Mouse (Mus musculus): Measurements from ENCODE around the gene Nol6. TPM values are rescaled to one million over a fixed set of nuclear protein-coding genes. Genes with fewer than 3 reads are reported as not detected.
"Not testable (repeated sequence)": the region's sequence is repeated elsewhere in the genome, so short reads cannot be mapped to it uniquely, and the experiment has no call there.

The Nol6 gene
- polyA plus RNA-seq, 1 experiment from 2014 or later, result 31.0 TPM

DNA sequence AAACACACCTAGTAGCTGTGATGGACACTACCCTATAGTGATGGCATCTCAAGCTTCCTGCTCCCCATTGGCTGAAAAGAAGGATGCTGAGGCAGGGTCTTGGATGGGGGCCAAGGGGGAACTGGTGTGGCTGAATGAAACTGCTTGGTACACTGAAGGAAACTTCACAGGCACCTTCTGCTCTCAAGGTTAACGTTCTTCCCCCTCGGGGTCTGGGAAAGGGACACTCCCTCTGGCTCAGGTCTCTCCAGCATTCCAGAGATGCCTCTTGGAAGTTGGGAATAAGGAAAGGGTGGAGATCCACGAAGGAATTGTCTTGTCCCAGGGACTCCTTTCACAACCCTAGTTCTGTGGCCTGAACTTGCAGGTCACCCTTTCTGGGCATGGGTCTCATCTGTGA lies 32.9 kb downstream of the Nol6 start:
- ATAC-seq (ENCODE audit: low FRiP score), result no peak
- no peak overlapping the region for H3K27ac ChIP-seq
- H3K27me3 ChIP-seq, result peaks cover 7% of the 10 kb centered on the region; the same call in 1 of the 2 replicates
- H3K9ac ChIP-seq, result no peak overlapping the region
- H3K9me3 ChIP-seq, result no peaks in the 10 kb centered on the region
- no peak overlapping the region for H3K4me3 ChIP-seq
- H3K36me3 ChIP-seq, result no peaks in the 10 kb centered on the region
- no peaks in the 10 kb centered on the region for H3K4me1 ChIP-seq (replicated peaks)
- WGBS, result 69% methylated on average over 3 of the region's 3 CpGs
- no peak overlapping the region for H3K4me2 ChIP-seq

DNA sequence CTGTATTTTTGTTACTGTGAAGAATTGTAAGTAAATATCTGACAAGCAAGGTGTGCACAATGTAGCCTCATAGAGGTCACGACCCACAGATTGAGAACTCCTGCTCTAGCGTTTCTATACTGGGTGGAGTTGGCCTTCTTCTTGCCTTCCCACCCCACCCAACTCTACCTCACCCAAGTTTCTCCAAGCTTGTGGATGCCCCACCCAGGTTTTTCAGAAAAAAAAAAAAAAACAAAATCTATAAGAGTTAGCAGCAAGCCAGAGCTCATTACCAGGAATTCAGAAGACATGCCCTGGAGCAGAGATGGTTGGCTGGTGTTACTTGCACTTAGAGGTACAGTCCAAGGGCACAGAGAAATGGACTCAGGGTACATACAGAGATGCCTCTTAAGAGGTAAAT lies 34.5 kb downstream of the Nol6 start:
- WGBS, result 85% methylated on average over 2 of the region's 2 CpGs
- no peak overlapping the region for H3K4me3 ChIP-seq
- H3K4me1 ChIP-seq (replicated peaks), result no peaks in the 10 kb centered on the region
- no peak overlapping the region for H3K27ac ChIP-seq
- H3K27me3 ChIP-seq, result no peaks in the 10 kb centered on the region
- no peaks in the 10 kb centered on the region for H3K9me3 ChIP-seq
- H3K36me3 ChIP-seq, result no peaks in the 10 kb centered on the region
- ATAC-seq (ENCODE audit: low FRiP score), result no peak
- H3K9ac ChIP-seq, result no peak overlapping the region
- no peak overlapping the region for H3K4me2 ChIP-seq

DNA sequence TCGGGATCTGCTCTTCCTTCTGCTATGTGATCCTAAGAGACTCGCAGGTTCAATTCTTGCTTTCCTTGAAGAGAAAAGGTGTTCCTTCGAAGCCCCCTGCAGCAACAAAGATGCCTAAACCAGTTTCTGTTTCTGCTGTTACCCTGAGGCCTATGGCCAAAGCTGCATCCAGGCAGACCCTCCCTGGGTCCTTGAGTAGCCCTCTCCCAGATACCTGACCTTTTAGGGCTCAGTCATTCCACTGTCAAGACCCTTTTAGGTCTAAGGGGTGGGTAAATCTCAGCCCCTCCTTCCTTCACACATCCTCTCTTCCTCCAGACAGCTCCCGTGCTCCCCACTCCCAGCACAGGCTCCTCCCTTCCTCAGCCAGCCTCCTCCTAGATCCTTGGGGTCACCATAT lies 35.1 kb downstream of the Nol6 start:
- Histone ChIP-seq H3K9ac (no peak overlapping the region), H3K27me3 (no peaks in the 10 kb centered on the region), H3K4me1 (replicated peaks) (no peaks in the 10 kb centered on the region), H3K4me2 (no peak overlapping the region), H3K9me3 (no peaks in the 10 kb centered on the region), H3K4me3 (no peak overlapping the region), H3K27ac (no peak overlapping the region), H3K36me3 (no peaks in the 10 kb centered on the region)
- WGBS, result 84% methylated on average over 4 of the region's 4 CpGs
- ATAC-seq (ENCODE audit: low FRiP score), result no peak

DNA sequence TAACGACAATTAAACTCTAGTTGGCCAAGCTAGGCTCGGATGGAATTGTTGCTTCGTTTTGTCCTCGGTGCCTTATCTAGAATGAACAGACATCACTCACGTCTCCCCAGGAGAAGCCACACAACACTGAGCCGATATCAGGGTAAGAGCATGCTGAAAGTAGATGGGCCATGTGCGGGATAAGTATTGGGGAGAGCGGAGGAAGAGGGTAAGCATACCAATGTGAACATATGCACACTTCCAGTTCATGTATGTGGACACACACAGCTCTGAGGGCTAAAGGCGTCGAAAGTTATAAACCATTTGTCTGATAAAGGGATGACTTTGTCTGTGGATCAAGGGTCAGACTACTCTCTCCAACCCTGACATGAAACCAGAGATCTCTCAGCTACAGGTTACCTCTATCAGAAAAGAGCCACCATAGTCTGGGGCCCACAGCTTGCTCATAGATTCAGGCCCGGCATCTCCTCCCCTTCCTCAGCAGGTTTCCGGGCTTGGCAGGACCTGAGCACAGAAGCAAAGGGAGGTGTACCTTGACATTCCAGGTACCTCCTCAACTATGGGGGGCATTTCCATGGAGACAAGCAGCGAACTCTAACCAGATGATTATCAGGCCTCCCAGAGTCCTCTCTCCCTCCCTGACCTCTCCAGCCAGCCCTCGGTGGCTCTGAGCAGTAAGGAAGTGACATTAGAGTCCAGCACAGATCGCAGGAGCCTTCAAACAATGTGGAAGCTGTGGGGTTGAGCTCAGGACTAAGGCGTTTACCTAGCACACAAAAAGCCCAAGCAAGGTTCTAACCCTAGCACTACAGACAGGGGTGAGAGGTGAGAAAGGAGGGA lies 36.6 kb downstream of the Nol6 start:
- ATAC-seq (ENCODE audit: low FRiP score), result no peak
- Histone ChIP-seq H3K4me2 (no peak overlapping the region), H3K27me3 (no peaks in the 10 kb centered on the region), H3K9ac (no peak overlapping the region), H3K4me1 (replicated peaks) (no peaks in the 10 kb centered on the region), H3K4me3 (no peak overlapping the region), H3K9me3 (no peaks in the 10 kb centered on the region), H3K36me3 (no peaks in the 10 kb centered on the region), H3K27ac (no peak overlapping the region)
- WGBS, result 87% methylated on average over 16 of the region's 16 CpGs

DNA sequence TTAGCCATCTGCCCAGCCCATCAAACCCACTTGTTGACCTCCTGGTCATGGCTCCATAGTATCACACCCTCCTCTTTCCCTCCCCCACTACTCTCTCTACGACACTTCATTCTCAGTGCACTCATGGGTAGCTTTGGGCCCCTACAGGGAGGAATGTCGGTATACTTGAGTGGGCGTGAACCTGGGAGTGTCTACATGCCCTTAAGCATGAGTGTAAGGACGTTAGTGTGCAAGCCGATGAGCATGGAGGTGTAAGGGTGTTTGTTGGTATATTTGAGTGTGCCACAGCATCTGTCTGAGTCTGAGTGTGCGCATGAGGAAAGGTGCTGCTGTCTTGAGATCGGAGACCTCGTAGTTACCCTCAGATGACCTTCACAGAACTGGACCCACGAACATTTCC lies 37.3 kb downstream of the Nol6 start:
- WGBS, result 79% methylated on average over 9 of the region's 9 CpGs
- H3K27me3 ChIP-seq, result no peaks in the 10 kb centered on the region
- no peak overlapping the region for H3K4me2 ChIP-seq
- ATAC-seq (ENCODE audit: low FRiP score), result no peak
- no peak overlapping the region for H3K27ac ChIP-seq
- H3K9me3 ChIP-seq, result no peaks in the 10 kb centered on the region
- no peak overlapping the region for H3K4me3 ChIP-seq
- H3K36me3 ChIP-seq, result no peaks in the 10 kb centered on the region
- no peaks in the 10 kb centered on the region for H3K4me1 ChIP-seq (replicated peaks)
- no peak overlapping the region for H3K9ac ChIP-seq

DNA sequence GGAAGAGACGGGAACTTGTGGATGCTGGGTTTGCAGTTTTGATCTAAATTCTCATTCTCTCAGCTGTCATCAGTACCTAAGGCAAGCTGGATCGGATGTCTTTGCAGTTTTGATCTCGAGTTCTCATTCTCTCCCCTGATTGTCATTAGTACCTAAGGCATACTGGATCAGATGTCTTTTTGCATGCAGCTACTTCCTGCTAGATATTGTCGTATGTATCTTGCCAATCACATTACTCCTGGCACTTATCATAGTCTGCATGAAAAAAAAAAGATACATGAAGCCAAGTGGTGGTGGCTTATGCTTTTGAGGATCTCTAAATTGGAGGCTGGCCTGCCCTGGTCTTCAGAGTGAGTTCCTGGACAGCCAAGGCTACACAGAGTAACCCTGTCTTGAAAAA lies 39.4 kb downstream of the Nol6 start:
- no peaks in the 10 kb centered on the region for H3K4me1 ChIP-seq (replicated peaks)
- no peaks in the 10 kb centered on the region for H3K36me3 ChIP-seq
- no peak overlapping the region for H3K27ac ChIP-seq
- 85% methylated on average over 4 of the region's 4 CpGs for WGBS
- no peak overlapping the region for H3K9ac ChIP-seq
- H3K27me3 ChIP-seq, result no peaks in the 10 kb centered on the region
- no peak overlapping the region for H3K4me3 ChIP-seq
- no peak for ATAC-seq (ENCODE audit: low FRiP score)
- H3K4me2 ChIP-seq, result no peak overlapping the region
- H3K9me3 ChIP-seq, result no peaks in the 10 kb centered on the region

DNA sequence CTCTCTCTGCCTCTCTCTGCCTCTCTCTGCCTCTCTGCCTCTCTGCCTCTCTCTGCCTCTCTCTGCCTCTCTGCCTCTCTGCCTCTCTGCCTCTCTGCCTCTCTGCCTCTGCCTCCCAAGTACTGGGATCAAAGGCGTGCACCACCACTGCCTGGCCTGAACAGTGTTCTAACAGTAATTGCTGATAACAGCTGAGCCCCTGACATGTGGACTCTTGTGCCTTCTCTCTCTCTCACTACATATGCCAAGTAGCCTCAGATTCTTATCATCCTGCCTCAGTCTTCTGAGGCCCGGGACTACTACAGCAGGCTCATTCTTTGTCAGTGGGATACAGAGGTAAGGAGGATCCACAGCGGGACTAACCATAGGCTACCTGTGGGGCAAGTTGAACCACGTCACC lies 41.5 kb downstream of the Nol6 start:
- H3K4me2 ChIP-seq; ATAC-seq (ENCODE audit: low FRiP score); H3K9me3 ChIP-seq; H3K36me3 ChIP-seq; H3K27ac ChIP-seq; H3K4me1 ChIP-seq (replicated peaks); H3K27me3 ChIP-seq; H3K9ac ChIP-seq; H3K4me3 ChIP-seq: not testable (repeated sequence)
- 72% methylated on average over 4 of the region's 4 CpGs for WGBS

DNA sequence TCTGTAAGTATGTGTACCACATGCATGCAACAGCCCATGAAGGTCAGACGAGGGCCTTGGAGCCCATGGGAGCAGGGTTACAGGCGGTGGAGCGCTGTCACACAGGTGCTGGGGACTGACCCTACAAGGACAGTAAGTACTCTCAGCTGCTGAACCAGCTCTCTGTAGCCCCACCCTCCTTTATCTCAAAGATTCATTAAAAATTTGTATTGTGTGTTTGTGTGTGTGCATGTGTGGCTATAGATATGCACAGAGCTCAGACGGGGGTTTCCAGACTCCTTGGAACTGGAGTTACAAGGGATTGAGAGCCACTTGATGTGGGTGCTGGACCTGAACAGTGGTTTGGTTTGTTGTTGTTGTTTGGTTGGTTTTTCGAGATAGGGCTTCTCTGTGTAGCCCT lies 42.5 kb downstream of the Nol6 start:
- Histone ChIP-seq H3K9ac (no peak overlapping the region), H3K4me2 (no peak overlapping the region), H3K27me3 (no peaks in the 10 kb centered on the region), H3K27ac (no peak overlapping the region), H3K36me3 (no peaks in the 10 kb centered on the region), H3K4me3 (no peak overlapping the region), H3K4me1 (replicated peaks) (no peaks in the 10 kb centered on the region), H3K9me3 (no peaks in the 10 kb centered on the region)
- no peak for ATAC-seq (ENCODE audit: low FRiP score)
- 88% methylated on average over 5 of the region's 5 CpGs for WGBS

DNA sequence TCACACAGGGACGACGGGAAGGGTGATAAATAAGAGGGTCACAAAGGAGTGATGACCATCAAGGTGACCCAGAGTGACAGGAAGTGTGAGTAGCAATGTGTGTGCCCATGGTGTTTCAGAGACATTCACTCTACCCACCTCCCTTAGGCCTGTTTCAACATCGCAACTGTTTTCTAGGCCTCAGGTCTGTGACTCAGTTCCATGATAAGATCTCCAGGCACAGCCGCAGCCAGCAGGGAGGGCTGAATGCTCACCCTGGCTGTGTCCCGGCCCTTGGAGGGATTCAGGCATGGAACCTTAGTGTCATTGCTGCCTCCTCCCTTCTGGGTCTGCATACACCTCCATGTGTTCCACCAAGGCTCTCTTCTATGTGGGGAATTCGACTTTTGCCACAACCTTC lies 45.5 kb downstream of the Nol6 start:
- H3K4me3 ChIP-seq, result no peak overlapping the region
- no peaks in the 10 kb centered on the region for H3K4me1 ChIP-seq (replicated peaks)
- ATAC-seq (ENCODE audit: low FRiP score), result no peak
- no peaks in the 10 kb centered on the region for H3K27me3 ChIP-seq
- 76% methylated on average over 6 of the region's 6 CpGs for WGBS
- no peak overlapping the region for H3K27ac ChIP-seq
- H3K9ac ChIP-seq, result no peak overlapping the region
- H3K9me3 ChIP-seq, result no peaks in the 10 kb centered on the region
- no peaks in the 10 kb centered on the region for H3K36me3 ChIP-seq
- H3K4me2 ChIP-seq, result no peak overlapping the region

DNA sequence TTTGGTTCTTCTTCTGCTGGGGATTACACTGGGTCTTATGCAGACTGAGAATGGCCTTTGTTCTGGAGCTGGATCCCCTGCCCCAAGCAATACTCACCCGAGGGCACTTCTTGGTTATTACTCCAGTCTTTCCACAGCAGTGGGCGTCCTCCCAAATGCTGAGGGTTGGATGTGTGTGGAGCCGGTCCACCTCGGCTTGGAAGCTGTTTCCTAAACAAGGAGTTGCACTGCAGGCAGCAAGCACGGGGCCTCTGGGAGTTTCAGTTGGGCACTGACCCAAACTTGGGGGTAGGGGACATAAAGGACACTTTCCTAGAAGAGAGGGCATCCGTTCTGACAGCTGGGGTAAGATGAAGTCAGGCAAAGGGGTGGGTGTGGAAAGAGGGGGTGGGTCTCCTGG lies 49.8 kb downstream of the Nol6 start:
- no peak for ATAC-seq (ENCODE audit: low FRiP score)
- H3K36me3 ChIP-seq, result no peaks in the 10 kb centered on the region
- H3K27me3 ChIP-seq, result no peaks in the 10 kb centered on the region
- H3K9ac ChIP-seq, result no peak overlapping the region
- no peak overlapping the region for H3K27ac ChIP-seq
- H3K4me3 ChIP-seq, result no peak overlapping the region
- H3K4me2 ChIP-seq, result no peak overlapping the region
- H3K9me3 ChIP-seq, result no peaks in the 10 kb centered on the region
- WGBS, result 79% methylated on average over 6 of the region's 6 CpGs
- H3K4me1 ChIP-seq (replicated peaks), result 0 out of 2 replicates have a peak, but pooled peaks cover 2% of the 10 kb centered on the region

DNA sequence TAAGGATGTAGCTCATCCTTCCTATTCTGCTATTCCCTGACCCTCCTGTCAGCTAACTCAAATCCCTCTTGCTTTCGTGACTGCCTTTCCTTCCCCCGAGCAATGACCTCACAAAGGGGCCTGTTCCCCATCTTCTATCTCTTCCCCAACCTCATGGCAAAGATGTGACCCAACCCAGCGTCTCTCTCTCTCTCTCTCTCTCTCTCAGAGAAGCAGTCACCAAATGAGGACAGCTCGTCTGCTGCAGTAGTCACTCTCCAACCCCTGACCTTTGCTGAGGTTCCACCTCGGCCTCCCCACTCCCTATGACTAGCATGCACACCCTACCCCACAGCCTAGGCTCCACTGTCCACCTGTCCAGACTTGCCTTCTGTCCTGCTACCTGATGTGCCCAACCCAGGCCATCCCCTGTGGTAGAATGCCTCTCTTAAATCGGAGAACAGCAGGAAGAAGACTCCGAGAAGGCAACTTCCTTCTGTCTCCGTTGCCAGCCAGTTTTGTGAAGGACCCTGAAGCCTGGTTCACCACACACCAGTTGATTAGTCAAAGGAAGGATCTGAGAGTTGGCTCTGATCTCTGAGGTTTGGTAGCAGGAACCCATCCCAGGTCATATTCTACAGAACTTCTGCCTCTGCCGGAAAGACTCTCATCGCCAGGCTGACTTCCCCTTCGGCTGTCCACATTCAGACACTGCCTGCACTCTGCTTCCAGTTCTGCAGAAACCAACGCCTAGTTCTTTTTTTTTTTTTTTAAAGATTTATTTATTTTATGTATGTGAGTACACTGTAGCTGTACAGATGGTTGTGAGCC lies 51.0 kb downstream of the Nol6 start:
- H3K4me2 ChIP-seq, result no peak overlapping the region
- no peak for ATAC-seq (ENCODE audit: low FRiP score)
- no peaks in the 10 kb centered on the region for H3K36me3 ChIP-seq
- no peaks in the 10 kb centered on the region for H3K27me3 ChIP-seq
- H3K27ac ChIP-seq, result no peak overlapping the region
- WGBS, result 84% methylated on average over 12 of the region's 12 CpGs
- no peak overlapping the region for H3K9ac ChIP-seq
- H3K9me3 ChIP-seq, result no peaks in the 10 kb centered on the region
- 0 out of 2 replicates have a peak, but pooled peaks cover 2% of the 10 kb centered on the region for H3K4me1 ChIP-seq (replicated peaks)
- no peak overlapping the region for H3K4me3 ChIP-seq

DNA sequence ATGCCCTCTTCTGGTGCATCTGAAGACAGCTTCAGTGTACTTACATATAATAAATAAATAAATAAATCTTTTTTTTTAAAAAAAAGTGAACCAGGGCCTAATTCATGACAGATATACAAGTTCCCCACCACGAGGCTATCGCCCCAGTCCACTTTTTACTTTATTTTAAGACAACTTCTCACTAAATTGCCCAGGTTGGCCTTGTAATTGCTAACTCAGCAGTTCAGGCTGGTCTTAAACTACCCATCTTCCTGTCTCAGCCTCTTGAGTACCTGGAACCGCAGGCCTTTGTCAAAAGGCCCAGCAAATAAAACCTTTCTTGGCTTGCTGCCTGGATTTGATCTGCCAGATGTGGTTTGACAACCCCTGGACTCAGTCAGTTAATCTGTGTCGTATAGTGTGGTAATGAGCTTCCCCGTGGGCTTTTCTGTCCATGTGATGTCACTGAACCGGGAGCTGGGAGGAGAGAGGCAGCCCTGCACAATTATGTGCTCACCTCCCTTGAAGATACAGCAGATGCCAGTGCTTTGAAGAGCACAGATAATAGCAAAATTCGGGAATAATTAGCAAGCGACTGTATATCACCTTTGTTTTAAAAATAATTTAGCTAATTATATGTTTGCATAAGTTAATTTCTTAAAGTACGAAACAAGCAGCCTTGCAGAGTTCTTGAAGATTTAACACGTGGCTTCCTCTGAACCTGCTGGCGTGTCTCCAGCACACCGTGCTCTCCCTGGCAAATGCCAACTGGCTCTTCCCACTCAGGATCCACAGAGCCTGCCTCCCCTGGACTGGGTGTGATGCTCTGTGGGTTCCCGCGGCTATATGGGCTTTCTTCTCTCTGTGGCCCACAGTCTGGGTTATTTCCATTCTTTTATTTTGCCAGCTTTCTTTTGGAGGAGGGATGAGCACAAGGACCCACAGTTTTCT lies 52.5 kb downstream of the Nol6 start:
- Histone ChIP-seq H3K36me3 (no peaks in the 10 kb centered on the region), H3K9ac (no peak overlapping the region), H3K4me2 (no peak overlapping the region), H3K4me1 (replicated peaks) (0 out of 2 replicates have a peak, but pooled peaks cover 2% of the 10 kb centered on the region), H3K4me3 (no peak overlapping the region), H3K27me3 (no peaks in the 10 kb centered on the region), H3K9me3 (no peaks in the 10 kb centered on the region), H3K27ac (no peak overlapping the region)
- ATAC-seq (ENCODE audit: low FRiP score), result no peak
- WGBS, result 76% methylated on average over 14 of the region's 14 CpGs

Measured in hindbrain, embryonic 13.5 days (tissue).